Mouse (Mus musculus): ENCODE measurements around the gene Slc17a1.
A peak's percentile ranks its signal among the peaks of the same experiment; 100 is the strongest.

The Slc17a1 gene

GRCm38 (mm10) chr13:23889011-23889605 lies 21.6 kb downstream of the Slc17a1 start:
- DNase-seq (ENCODE audit: low read depth, low spot score), result peak; percentile 56

- DNase-seq (ENCODE audit: low read depth, low spot score), result no peak
Measured at GRCm38 (mm10) chr13:23892592-23893268, 25.2 kb downstream of the Slc17a1 start.

GRCm38 (mm10) chr13:23893269-23893593 lies 25.7 kb downstream of the Slc17a1 start:
- peak; percentile 11 for DNase-seq (ENCODE audit: low read depth, low spot score)

GRCm38 (mm10) chr13:23898242-23898641 lies 30.7 kb downstream of the Slc17a1 start:
- DNase-seq (ENCODE audit: low read depth, low spot score), result no peak

GRCm38 (mm10) chr13:23906906-23907305 lies 39.4 kb downstream of the Slc17a1 start:
- no peak for DNase-seq (ENCODE audit: low read depth, low spot score)

- DNase-seq (ENCODE audit: low read depth, low spot score), result no peak
Measured at GRCm38 (mm10) chr13:23910121-23910520, 42.6 kb downstream of the Slc17a1 start.

- DNase-seq (ENCODE audit: low read depth, low spot score), result no peak
Measured at GRCm38 (mm10) chr13:23911335-23911734, 43.8 kb downstream of the Slc17a1 start.

- peak; percentile 18 for DNase-seq (ENCODE audit: low read depth, low spot score)
Measured at GRCm38 (mm10) chr13:23913791-23914306, 46.3 kb downstream of the Slc17a1 start.

- no peak for DNase-seq (ENCODE audit: low read depth, low spot score)
Measured at GRCm38 (mm10) chr13:23914376-23915167, 47.0 kb downstream of the Slc17a1 start, which contains the start of gene Slc17a4. Gene Slc17a4 (minus strand): TSS chr13:23915009.

GRCm38 (mm10) chr13:23916132-23916531 lies 48.6 kb downstream of the Slc17a1 start:
- DNase-seq (ENCODE audit: low read depth, low spot score), result peak; percentile 50

GRCm38 (mm10) chr13:23917674-23918073 lies 50.1 kb downstream of the Slc17a1 start:
- DNase-seq (ENCODE audit: low read depth, low spot score), result no peak

GRCm38 (mm10) chr13:23925792-23926191 lies 58.2 kb downstream of the Slc17a1 start:
- DNase-seq (ENCODE audit: low read depth, low spot score), result no peak

- DNase-seq (ENCODE audit: low read depth, low spot score), result no peak
Measured at GRCm38 (mm10) chr13:23928637-23929036, 61.1 kb downstream of the Slc17a1 start.

- DNase-seq (ENCODE audit: low read depth, low spot score), result no peak
Measured at GRCm38 (mm10) chr13:23930461-23930860, 62.9 kb downstream of the Slc17a1 start.

- no peak for DNase-seq (ENCODE audit: low read depth, low spot score)
Measured at GRCm38 (mm10) chr13:23930904-23931303, 63.4 kb downstream of the Slc17a1 start.

- no peak for DNase-seq (ENCODE audit: low read depth, low spot score)
Measured at GRCm38 (mm10) chr13:23933421-23934210, 66.1 kb downstream of the Slc17a1 start, which contains the start of gene Hist1h2ba. Gene Hist1h2ba (minus strand): TSS chr13:23934156.

GRCm38 (mm10) chr13:23934211-23934520 lies 66.6 kb downstream of the Slc17a1 start, which contains the start of gene Hist1h2aa:
Gene Hist1h2aa (plus strand): TSS chr13:23934462.
- DNase-seq (ENCODE audit: low read depth, low spot score), result no peak

GRCm38 (mm10) chr13:23938699-23939098 lies 71.1 kb downstream of the Slc17a1 start:
- no peak for DNase-seq (ENCODE audit: low read depth, low spot score)

GRCm38 (mm10) chr13:23940291-23940690 lies 72.7 kb downstream of the Slc17a1 start:
- no peak for DNase-seq (ENCODE audit: low read depth, low spot score)

GRCm38 (mm10) chr13:23942861-23943260 lies 75.3 kb downstream of the Slc17a1 start:
- no peak for DNase-seq (ENCODE audit: low read depth, low spot score)
